Mouse (Mus musculus) brain, embryonic 14.5 days (tissue): ENCODE results near the gene Bloc1s3.

ENCODE experiments used
- CTCF ChIP-seq: fragments of 200-500 bp; IDR thresholded peaks from 2 replicates; pipeline ENCODE4 v1.5.1; 2012; ENCODE audit warnings: inconsistent platforms, mild to moderate bottlenecking, moderate library complexity, borderline replicate concordance; ENCODE audit not compliant: insufficient read depth, insufficient read length; ENCODE audit errors: extremely low read depth
- POLR2A ChIP-seq: fragments of 200-500 bp; IDR thresholded peaks from 2 replicates; pipeline ENCODE4 v1.6.1; 2012; ENCODE audit warnings: mild to moderate bottlenecking, inconsistent platforms, borderline replicate concordance; ENCODE audit not compliant: poor library complexity, insufficient read depth, insufficient read length, severe bottlenecking; ENCODE audit errors: extremely low read depth

GRCm38 (mm10) chr7:19546007-19546406, 37.8 kb upstream of the Bloc1s3 start:
- TF ChIP-seq CTCF (no peak), POLR2A (no peak)
